9 mouse cellular contexts compared by ENCODE assay signal in genomic region chr10:128061109-128061508, GRCm38 (mm10). TPM values are rescaled to one million over a fixed set of nuclear protein-coding genes. Genes with fewer than 3 reads are reported as not detected.
DNase-seq lines count a peak whose midpoint lies in the region; ATAC-seq and TF ChIP-seq lines count a peak whose summit lies in the region.
"Had no signal": no experiment of that assay in that cellular context is flagged by ENCODE, and none has a peak within 500 bp of the region (broad histone marks: within the 10 kb centered on the region; RNA-seq: fewer than 3 reads in every experiment).

No protein-coding gene starts in this region.

- ATAC-seq in kidney, postnatal 0 days (replicated peaks; ENCODE audit: low FRiP score, low read depth) = no peak
- no peak for ATAC-seq in embryonic facial prominence, embryonic 14.5 days (ENCODE audit: low read depth)
- ATAC-seq in limb, embryonic 11.5 days (ENCODE audit: insufficient number of reproducible peaks, low FRiP score, low TSS enrichment, low read depth) = no peak
- ATAC-seq in monocyte, adult 5-6 weeks (replicated peaks; ENCODE audit: insufficient number of reproducible peaks, low FRiP score, low TSS enrichment, poor library complexity, severe bottlenecking) = no peak

- no peaks in the 10 kb centered on the region for H3K36me3 ChIP-seq in kidney, postnatal 0 days (ENCODE audit: insufficient read depth, low read length)
- peaks cover 31% of the 10 kb centered on the region; the same call in 1 of the 2 replicates for H3K36me3 ChIP-seq in embryonic facial prominence, embryonic 14.5 days (ENCODE audit: control insufficient read depth, insufficient read depth, low read length)
- H3K36me3 ChIP-seq in limb, embryonic 11.5 days (ENCODE audit: control insufficient read depth, insufficient read depth, low read length) = peaks cover 3% of the 10 kb centered on the region; the same call in 1 of the 2 replicates
- H3K36me3 ChIP-seq in myocyte (ENCODE audit: control insufficient read depth, insufficient read depth) = no peaks in the 10 kb centered on the region

- H3K27me3 ChIP-seq in kidney, postnatal 0 days (ENCODE audit: insufficient read depth, low read length) = no peaks in the 10 kb centered on the region
- H3K27me3 ChIP-seq in embryonic facial prominence, embryonic 14.5 days (replicated peaks; ENCODE audit: control insufficient read depth, insufficient read depth, low read length) = no peaks in the 10 kb centered on the region
- no peaks in the 10 kb centered on the region for H3K27me3 ChIP-seq in limb, embryonic 11.5 days (ENCODE audit: control insufficient read depth, insufficient read depth, low read length)
- H3K27me3 ChIP-seq in myocyte (ENCODE audit: control insufficient read depth, insufficient read depth, insufficient read length) = no peaks in the 10 kb centered on the region

- no peak for TF ChIP-seq POLR2A in myocyte (IDR thresholded peaks at IDR 0.05; ENCODE audit: insufficient read length, low read depth)

- WGBS in kidney, postnatal 0 days = 84% methylated on average over 5 of the region's 5 CpGs
- WGBS in embryonic facial prominence, embryonic 14.5 days = 81% methylated on average over 5 of the region's 5 CpGs
- 86% methylated on average over 5 of the region's 5 CpGs for WGBS in limb, embryonic 11.5 days

- H3K79me2 ChIP-seq in myocyte (ENCODE audit: control insufficient read depth, insufficient read depth) = peaks cover 69% of the 10 kb centered on the region

- no peaks in the 10 kb centered on the region for H3K9me3 ChIP-seq in kidney, postnatal 0 days (replicated peaks; ENCODE audit: low read length)
- no peaks in the 10 kb centered on the region for H3K9me3 ChIP-seq in embryonic facial prominence, embryonic 14.5 days (ENCODE audit: control insufficient read depth, low read length)
- H3K9me3 ChIP-seq in limb, embryonic 11.5 days (ENCODE audit: control insufficient read depth, low read length) = no peaks in the 10 kb centered on the region

- peaks cover 3% of the 10 kb centered on the region; the same call in 1 of the 2 replicates for H3K4me1 ChIP-seq in kidney, postnatal 0 days (replicated peaks; ENCODE audit: insufficient read depth, low read length)
- H3K4me1 ChIP-seq in embryonic facial prominence, embryonic 14.5 days (ENCODE audit: control insufficient read depth, insufficient read depth, low read length) = peaks cover 11% of the 10 kb centered on the region
- peaks cover 7% of the 10 kb centered on the region; the same call in 1 of the 2 replicates for H3K4me1 ChIP-seq in limb, embryonic 11.5 days (ENCODE audit: control insufficient read depth, insufficient read depth, low read length)

- H3K9ac ChIP-seq in kidney, postnatal 0 days (ENCODE audit: low read depth, low read length) = no peak overlapping the region; the same call in 1 of the 2 replicates
- H3K9ac ChIP-seq in embryonic facial prominence, embryonic 14.5 days (ENCODE audit: low read depth, low read length) = peak overlapping the region; percentile 95
- no peak overlapping the region; the same call in 1 of the 2 replicates for H3K9ac ChIP-seq in limb, embryonic 11.5 days (ENCODE audit: low read length)

- no peak for DNase-seq in kidney, postnatal 0 days (ENCODE audit: low spot score)
- no peak for DNase-seq in kidney, adult 9 months
- DNase-seq in embryonic facial prominence, embryonic 14.5 days (ENCODE audit: low spot score) = no peak
- no peak for DNase-seq in limb, embryonic 11.5 days (ENCODE audit: low spot score)
- no peak for DNase-seq in spleen, adult 12 weeks (ENCODE audit: low spot score)
- DNase-seq in thymus, postnatal 25 days = no peak
- DNase-seq: kidney, postnatal 25 days had no signal

- H3K27ac ChIP-seq in kidney, postnatal 0 days = no peak overlapping the region
- H3K27ac ChIP-seq in embryonic facial prominence, embryonic 14.5 days (replicated peaks; ENCODE audit: low read depth, low read length) = no peak overlapping the region
- H3K27ac ChIP-seq in limb, embryonic 11.5 days (replicated peaks; ENCODE audit: low read depth, low read length) = no peak overlapping the region

- H3K4me3 ChIP-seq in kidney, postnatal 0 days (replicated peaks; ENCODE audit: low read depth, low read length) = peak overlapping the region; percentile 89
- H3K4me3 ChIP-seq in embryonic facial prominence, embryonic 14.5 days (ENCODE audit: low read depth, low read length) = peak overlapping the region; percentile 85
- peak overlapping the region; percentile 98; the same call in 1 of the 2 replicates for H3K4me3 ChIP-seq in limb, embryonic 11.5 days (ENCODE audit: low read depth, low read length)
- peak overlapping the region; percentile 83 for H3K4me3 ChIP-seq in myocyte

- H3ac ChIP-seq in myocyte (ENCODE audit: control insufficient read depth, insufficient read length) = no peak overlapping the region

- H3K4me2 ChIP-seq in kidney, postnatal 0 days (ENCODE audit: low read length) = peak overlapping the region; percentile 79
- H3K4me2 ChIP-seq in embryonic facial prominence, embryonic 14.5 days (ENCODE audit: low read depth, low read length) = peak overlapping the region; percentile 79
- H3K4me2 ChIP-seq in limb, embryonic 11.5 days (ENCODE audit: low read depth, severe bottlenecking) = peak overlapping the region; percentile 87
- peak overlapping the region; percentile 93 for H3K4me2 ChIP-seq in myocyte (ENCODE audit: low read depth)

- no peak for TF ChIP-seq CTCF in kidney, postnatal 0 days (IDR thresholded peaks at IDR 0.05; ENCODE audit: low read depth)

TF ChIP-seq in myocyte, 11 proteins besides CTCF, POLR2A, EP300 and RAD21:
- no peak for TF ChIP-seq CEBPB (IDR thresholded peaks at IDR 0.05; ENCODE audit: insufficient read depth, poor library complexity, severe bottlenecking)
- TF ChIP-seq POLR2AphosphoS2 (IDR thresholded peaks at IDR 0.05; ENCODE audit: insufficient read length, low read depth) = no peak
- TF ChIP-seq TCF3 (IDR thresholded peaks at IDR 0.05; ENCODE audit: insufficient read length, low read depth) = no peak
- TF ChIP-seq MAX (IDR thresholded peaks at IDR 0.05; ENCODE audit: low read depth) = no peak
- no peak for TF ChIP-seq TCF12 (IDR thresholded peaks at IDR 0.05; ENCODE audit: insufficient read depth, poor library complexity, severe bottlenecking)

RNA-seq across cellular contexts. Expression of gene Ptges3, which starts 2.4 kb away (rescaled TPM):
- polyA plus RNA-seq in kidney, postnatal 0 days (2015; fragmentation: Nextera tagmentation; extraction: Ambion mirVana) = 467 and 468 TPM in 2 replicates
- polyA plus RNA-seq in embryonic facial prominence, embryonic 14.5 days (2014; fragmentation: Nextera tagmentation; extraction: Ambion mirVana) = 450 and 475 TPM in 2 replicates
- polyA plus RNA-seq in limb, embryonic 11.5 days (2014; fragmentation: Nextera tagmentation; extraction: Ambion mirVana) = 631 and 646 TPM in 2 replicates
- 84.3 TPM for polyA plus RNA-seq in myocyte (2012; fragmentation: generic; extraction: Trizol)
- total RNA-seq in monocyte, adult 5-6 weeks (2017) = 122 to 160 TPM (median 144 TPM) in 3 replicates

RNA-seq across cellular contexts. Expression of gene Atp5b, which starts 22.0 kb away (rescaled TPM):
- polyA plus RNA-seq in kidney, postnatal 0 days (2015; fragmentation: Nextera tagmentation; extraction: Ambion mirVana) = 3,631 and 3,848 TPM in 2 replicates
- 2,069 and 2,210 TPM in 2 replicates for polyA plus RNA-seq in embryonic facial prominence, embryonic 14.5 days (2014; fragmentation: Nextera tagmentation; extraction: Ambion mirVana)
- 2,292 and 2,394 TPM in 2 replicates for polyA plus RNA-seq in limb, embryonic 11.5 days (2014; fragmentation: Nextera tagmentation; extraction: Ambion mirVana)
- polyA plus RNA-seq in myocyte (2012; fragmentation: generic; extraction: Trizol) = 3,270 TPM
- total RNA-seq in monocyte, adult 5-6 weeks (2017) = 601 to 762 TPM (median 711 TPM) in 3 replicates

RNA-seq across cellular contexts. Expression of gene Naca, which starts 25.7 kb away (rescaled TPM):
- 769 and 820 TPM in 2 replicates for polyA plus RNA-seq in kidney, postnatal 0 days (2015; fragmentation: Nextera tagmentation; extraction: Ambion mirVana)
- polyA plus RNA-seq in embryonic facial prominence, embryonic 14.5 days (2014; fragmentation: Nextera tagmentation; extraction: Ambion mirVana) = 847 and 859 TPM in 2 replicates
- polyA plus RNA-seq in limb, embryonic 11.5 days (2014; fragmentation: Nextera tagmentation; extraction: Ambion mirVana) = 1,036 and 1,045 TPM in 2 replicates
- 870 TPM for polyA plus RNA-seq in myocyte (2012; fragmentation: generic; extraction: Trizol)
- 950 to 1,122 TPM (median 1,063 TPM) in 3 replicates for total RNA-seq in monocyte, adult 5-6 weeks (2017)

RNA-seq across cellular contexts. Expression of gene Baz2a, which starts 30.3 kb away (rescaled TPM):
- polyA plus RNA-seq in kidney, postnatal 0 days (2015; fragmentation: Nextera tagmentation; extraction: Ambion mirVana) = 9.8 and 11.3 TPM in 2 replicates
- 15.7 and 18.8 TPM in 2 replicates for polyA plus RNA-seq in embryonic facial prominence, embryonic 14.5 days (2014; fragmentation: Nextera tagmentation; extraction: Ambion mirVana)
- polyA plus RNA-seq in limb, embryonic 11.5 days (2014; fragmentation: Nextera tagmentation; extraction: Ambion mirVana) = 16.7 and 17.1 TPM in 2 replicates
- polyA plus RNA-seq in myocyte (2012; fragmentation: generic; extraction: Trizol) = 12.7 TPM
- total RNA-seq in monocyte, adult 5-6 weeks (2017) = 36.8 to 80.0 TPM (median 45.1 TPM) in 3 replicates

RNA-seq across cellular contexts. Expression of gene Prim1, which starts 46.1 kb away (rescaled TPM):
- 43.9 and 53.2 TPM in 2 replicates for polyA plus RNA-seq in kidney, postnatal 0 days (2015; fragmentation: Nextera tagmentation; extraction: Ambion mirVana)
- polyA plus RNA-seq in embryonic facial prominence, embryonic 14.5 days (2014; fragmentation: Nextera tagmentation; extraction: Ambion mirVana) = 61.6 and 69.4 TPM in 2 replicates
- 111 TPM in 2 replicates for polyA plus RNA-seq in limb, embryonic 11.5 days (2014; fragmentation: Nextera tagmentation; extraction: Ambion mirVana)
- 9.1 TPM for polyA plus RNA-seq in myocyte (2012; fragmentation: generic; extraction: Trizol)
- 8.2 to 17.1 TPM (median 11.8 TPM) in 3 replicates for total RNA-seq in monocyte, adult 5-6 weeks (2017)
